Mouse (Mus musculus) urinary bladder, postnatal 25 days (tissue): ENCODE results near the gene Olfr57.
"Not testable (repeated sequence)": the region's sequence is repeated elsewhere in the genome, so short reads cannot be mapped to it uniquely, and the experiment has no call there.

Experiments
- DNase-seq: peaks from one replicate; pipeline ENCODE4 v3.0.0; 2022; ENCODE audit warnings: low spot score

Olfr57 gene

DNA sequence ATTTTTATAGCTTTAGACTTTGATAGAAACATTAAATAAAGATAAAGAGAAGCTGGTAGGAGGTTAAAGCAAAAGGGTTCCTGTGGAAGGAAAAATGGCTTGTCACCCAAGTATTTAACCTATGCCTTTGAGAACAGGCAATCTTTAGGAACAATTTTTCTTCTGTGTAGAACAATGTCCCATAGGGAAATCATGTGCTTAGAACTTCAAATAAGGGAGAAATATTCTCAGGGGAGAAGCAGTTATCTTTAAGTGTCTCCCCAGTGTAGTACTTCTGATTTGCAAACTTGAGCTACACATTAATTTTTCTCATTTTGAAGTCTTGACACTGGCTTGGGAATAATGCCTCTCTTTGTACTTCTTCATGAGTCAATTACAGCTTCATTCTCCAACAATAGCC lies at the start of gene Olfr57:
Olfr57 (plus strand) TSS at position 301 of the 400 bp plus-strand sequence.
- no peak for DNase-seq

DNA sequence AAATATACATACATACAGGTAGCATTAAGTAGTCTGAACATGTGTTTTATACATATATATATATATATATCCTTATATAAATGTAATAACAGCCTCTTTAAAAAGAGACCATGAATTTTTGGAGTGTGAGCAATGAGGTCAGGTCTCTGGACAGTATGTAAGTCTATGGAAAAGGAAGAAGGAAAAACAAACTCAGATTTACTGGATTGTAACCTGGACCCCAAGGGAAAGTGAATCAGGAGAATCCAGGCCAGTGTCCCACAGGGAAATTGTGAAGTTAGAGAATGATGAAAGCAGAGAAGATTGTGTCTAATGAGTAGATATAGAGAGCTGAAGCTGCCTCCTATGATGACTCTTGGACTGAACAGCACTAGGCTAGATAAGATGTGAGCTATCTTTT lies 47.8 kb upstream of the Olfr57 start, which contains the start of gene Olfr1352:
Olfr1352 (plus strand) TSS at position 301 of the 400 bp plus-strand sequence.
- DNase-seq, result no peak

DNA sequence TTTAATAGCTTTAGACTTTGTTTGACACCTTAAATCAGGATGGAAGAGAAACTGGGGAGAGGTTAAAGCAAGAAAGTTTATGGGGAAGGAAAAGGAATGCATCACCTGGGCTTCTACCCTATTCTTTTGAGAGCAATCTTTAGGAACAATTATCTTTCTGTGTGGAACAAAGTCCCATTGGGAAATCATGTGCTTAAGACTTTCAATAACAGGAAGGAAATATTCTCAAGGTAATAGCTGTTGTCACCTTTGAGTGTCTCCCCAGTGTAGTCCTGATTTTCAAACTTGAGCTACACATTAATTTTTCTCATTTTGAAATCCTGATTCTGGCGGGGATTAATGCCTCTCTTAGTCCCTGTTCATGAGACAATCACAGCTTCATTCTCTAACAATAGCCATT lies 16.4 kb upstream of the Olfr57 start, which contains the start of gene Olfr1351:
Olfr1351 (plus strand) TSS at position 301 of the 400 bp plus-strand sequence.
- DNase-seq, result no peak

DNA sequence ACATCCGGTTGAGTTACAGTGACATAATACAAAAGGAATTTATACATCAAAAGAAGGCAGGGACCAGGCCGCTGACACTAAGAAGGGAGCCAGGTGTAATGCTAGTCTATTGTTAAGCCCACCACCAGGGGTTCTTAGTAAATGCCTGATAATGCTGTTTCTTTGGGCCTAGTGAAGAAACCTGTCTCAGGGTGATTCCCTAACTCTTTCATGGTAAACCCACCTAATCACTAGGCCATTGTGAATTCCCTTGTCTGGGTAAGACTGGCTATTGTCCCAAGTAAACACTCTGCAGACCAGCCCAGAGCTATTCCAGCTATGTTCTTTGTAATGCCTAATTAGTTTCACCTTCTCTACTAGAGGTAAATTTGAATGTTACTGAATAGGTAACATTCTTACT lies 13.9 kb downstream of the Olfr57 start:
- DNase-seq, result not testable (repeated sequence)

DNA sequence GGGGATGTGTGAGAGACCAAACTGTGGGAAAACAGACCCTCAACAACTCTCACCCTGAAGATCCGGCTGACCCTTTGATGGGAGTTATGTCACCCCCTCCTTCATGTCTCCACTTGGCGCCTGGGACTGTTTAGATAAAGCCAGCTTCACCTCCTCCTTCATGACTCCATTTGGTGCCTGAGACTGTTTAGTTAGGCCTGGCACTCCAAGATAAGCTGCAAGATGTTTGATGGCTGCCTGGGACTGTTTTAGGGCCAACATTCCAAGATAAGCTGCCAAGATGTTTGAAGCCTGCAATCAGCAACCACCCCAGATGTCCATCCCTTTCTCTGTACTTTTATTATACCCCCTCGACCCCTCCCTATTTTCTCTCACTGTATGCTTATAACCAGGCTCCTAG lies 28.8 kb downstream of the Olfr57 start:
- not testable (repeated sequence) for DNase-seq
